ENCODE assay signal across 10 mouse cellular contexts in the genomic region with DNA sequence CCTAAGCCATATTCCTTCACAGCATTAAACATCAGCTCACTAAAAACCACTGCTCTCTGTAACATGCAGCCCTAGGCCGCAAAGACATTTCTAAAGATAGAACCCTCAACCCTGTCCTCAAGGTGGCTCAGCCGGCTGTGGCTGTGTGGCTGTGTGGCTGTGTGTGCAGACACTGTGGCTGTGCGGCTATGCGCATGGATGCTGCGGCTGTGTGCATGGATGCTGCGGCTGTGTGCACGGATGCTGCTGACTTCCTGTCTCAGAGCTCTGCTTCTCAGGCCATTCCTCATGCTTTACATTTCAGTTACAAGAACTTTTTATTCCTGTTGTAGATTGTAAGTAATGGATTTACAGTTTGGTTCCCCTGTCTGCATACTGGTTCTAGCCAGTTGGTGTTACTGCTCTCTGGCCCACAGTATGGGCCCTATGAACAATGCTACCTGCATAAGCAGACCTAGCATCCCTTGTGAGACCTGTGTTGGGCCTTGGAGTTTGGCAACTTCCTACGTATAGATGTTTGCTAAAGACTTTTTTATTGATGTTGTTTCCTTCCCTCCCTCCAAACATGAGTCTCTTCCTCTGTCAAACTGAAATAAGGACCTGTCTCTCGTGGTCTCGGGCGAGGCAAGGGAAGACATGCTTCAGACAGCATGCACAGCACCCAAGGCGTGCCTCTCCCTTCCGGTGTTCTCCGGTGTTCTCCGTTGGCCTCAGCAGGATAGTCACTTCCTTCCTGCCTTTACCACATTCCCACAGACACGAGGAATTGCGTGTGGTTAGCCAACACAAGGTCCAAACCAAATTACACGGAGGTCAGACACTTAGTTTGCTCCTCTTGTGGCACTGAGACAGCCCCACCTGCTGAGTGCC.
DNase-seq lines count a peak whose midpoint lies in the region; ATAC-seq and TF ChIP-seq lines count a peak whose summit lies in the region.
"Had no signal": no experiment of that assay in that cellular context is flagged by ENCODE, and none has a peak within 500 bp of the region (broad histone marks: within the 10 kb centered on the region; RNA-seq: fewer than 3 reads in every experiment).

No protein-coding gene starts in this region.

- no peak for ATAC-seq in forebrain, embryonic 15.5 days (replicated peaks)
- peak; percentile 5; the same call in 1 of the 2 replicates for ATAC-seq in megakaryocyte-erythroid progenitor cell, adult 5-6 weeks (replicated peaks; ENCODE audit: low FRiP score, low TSS enrichment, poor library complexity, severe bottlenecking)
- no peak for ATAC-seq in intestine, embryonic 15.5 days

- no peaks in the 10 kb centered on the region for H3K27me3 ChIP-seq in forebrain, embryonic 15.5 days
- no peaks in the 10 kb centered on the region for H3K27me3 ChIP-seq in intestine, embryonic 15.5 days (replicated peaks)

- H3K9me3 ChIP-seq in forebrain, embryonic 15.5 days: no peaks in the 10 kb centered on the region
- no peaks in the 10 kb centered on the region for H3K9me3 ChIP-seq in intestine, embryonic 15.5 days

- no peaks in the 10 kb centered on the region for H3K36me3 ChIP-seq in forebrain, embryonic 15.5 days
- no peaks in the 10 kb centered on the region for H3K36me3 ChIP-seq in intestine, embryonic 15.5 days

- H3K4me2 ChIP-seq in forebrain, embryonic 15.5 days (replicated peaks): no peak overlapping the region
- H3K4me2 ChIP-seq in intestine, embryonic 15.5 days (replicated peaks): no peak overlapping the region

- no peak overlapping the region for H3K9ac ChIP-seq in forebrain, embryonic 15.5 days (replicated peaks)
- H3K9ac ChIP-seq in intestine, embryonic 15.5 days: no peak overlapping the region

- peaks cover 11% of the 10 kb centered on the region for H3K4me1 ChIP-seq in lung, adult 2 months (ENCODE audit: control insufficient read depth, insufficient read depth, low read length)
- peaks cover 69% of the 10 kb centered on the region for H3K4me1 ChIP-seq in forebrain, embryonic 15.5 days
- peaks cover 8% of the 10 kb centered on the region; the same call in 1 of the 2 replicates for H3K4me1 ChIP-seq in intestine, embryonic 15.5 days (replicated peaks)

- intact Hi-C loops in left cerebral cortex, postnatal 25 days (cut with DNase I): loop anchor here (5.0 kb wide), 1 partner anchor 106 kb away; no protein-coding TSS in a partner anchor

- no peak overlapping the region for H3K4me3 ChIP-seq in lung, adult 2 months (replicated peaks; ENCODE audit: extremely low read depth, low read depth, low read length)
- H3K4me3 ChIP-seq in forebrain, embryonic 15.5 days: no peak overlapping the region
- H3K4me3 ChIP-seq in intestine, embryonic 15.5 days (replicated peaks): no peak overlapping the region
- H3K4me3 ChIP-seq: myocyte had no signal

- TF ChIP-seq CTCF in lung, adult 2 months (IDR thresholded peaks at IDR 0.05; ENCODE audit: insufficient read depth, low read length): no peak

- 48% methylated on average over 18 of the region's 18 CpGs for WGBS in lung, adult 2 months
- WGBS in forebrain, embryonic 15.5 days: 78% methylated on average over 18 of the region's 18 CpGs
- WGBS in intestine, embryonic 15.5 days: 77% methylated on average over 18 of the region's 18 CpGs

- DNase-seq in lung, postnatal 36 days: peak; percentile 32
- no peak for DNase-seq in lung, adult 2 months
- peak; percentile 66 for DNase-seq in thymus, postnatal 14 days
- no peak for DNase-seq in right cerebral cortex, postnatal 10 days (ENCODE audit: low spot score in 2 of 2)
- no peak for DNase-seq in left cerebral cortex, postnatal 25 days (ENCODE audit: low spot score in 2 of 2)
- DNase-seq: heart, postnatal 14 days had no signal

- TF ChIP-seq POLR2A in lung, adult 2 months (IDR thresholded peaks at IDR 0.05; ENCODE audit: borderline replicate concordance, extremely low read depth, low read depth, low read length): no peak

- H3K27ac ChIP-seq in forebrain, embryonic 15.5 days (replicated peaks): peak overlapping the region; percentile 99
- no peak overlapping the region for H3K27ac ChIP-seq in intestine, embryonic 15.5 days

Comparison
In these comparisons a context has a peak if more than half of its experiments do, and no peak if none do; other contexts are left out.
1. DNase-seq: peak in lung, postnatal 36 days (single experiment) and thymus, postnatal 14 days (single experiment); none in lung, adult 2 months (single experiment), right cerebral cortex, postnatal 10 days (0 of 2) and left cerebral cortex, postnatal 25 days (0 of 2).